Comparison of ENCODE assay signal across 23 mouse cellular contexts in genomic region chr6:137740972-137741371, GRCm38 (mm10). TPM values are rescaled to one million over a fixed set of nuclear protein-coding genes. Genes with fewer than 3 reads are reported as not detected.
DNase-seq lines count a peak whose midpoint lies in the region; ATAC-seq lines count a peak whose summit lies in the region.
"Had no signal": no experiment of that assay in that cellular context is flagged by ENCODE, and none has a peak within 500 bp of the region (broad histone marks: within the 10 kb centered on the region; RNA-seq: fewer than 3 reads in every experiment).

No protein-coding gene starts in this region.

- intact Hi-C loops in left cerebral cortex, postnatal 36 days (cut with DNase I): no loop called here

- H3K4me1 ChIP-seq in liver, embryonic 11.5 days (replicated peaks; ENCODE audit: control insufficient read depth, insufficient read depth, low read length): peaks cover 6% of the 10 kb centered on the region
- H3K4me1 ChIP-seq in liver, embryonic 15.5 days (replicated peaks): peaks cover 36% of the 10 kb centered on the region

- H3K36me3 ChIP-seq in liver, embryonic 11.5 days (ENCODE audit: control insufficient read depth, insufficient read depth, low read length): peaks cover 39% of the 10 kb centered on the region
- H3K36me3 ChIP-seq in liver, embryonic 15.5 days (replicated peaks): peaks cover 73% of the 10 kb centered on the region

- no peak overlapping the region for H3K27ac ChIP-seq in liver, embryonic 11.5 days (ENCODE audit: low read depth, low read length)
- H3K27ac ChIP-seq in liver, embryonic 15.5 days (replicated peaks): no peak overlapping the region
- H3K27ac ChIP-seq: embryonic facial prominence, embryonic 13.5 days; forebrain, embryonic 10.5 days; heart, adult 2 months; heart, embryonic 15.5 days; hindbrain, embryonic 10.5 days; hindbrain, embryonic 14.5 days had no signal

- no peak overlapping the region for H3K4me2 ChIP-seq in liver, embryonic 11.5 days
- 0 out of 2 replicates have a peak overlapping the region, but pooled peaks have one; percentile 18 for H3K4me2 ChIP-seq in liver, embryonic 15.5 days
- H3K4me2 ChIP-seq: embryonic facial prominence, embryonic 13.5 days; heart, embryonic 11.5 days; heart, embryonic 15.5 days; hindbrain, embryonic 14.5 days had no signal

- no peaks in the 10 kb centered on the region for H3K27me3 ChIP-seq in liver, embryonic 11.5 days (replicated peaks; ENCODE audit: control insufficient read depth, insufficient read depth, low read length)
- H3K27me3 ChIP-seq in liver, embryonic 15.5 days: no peaks in the 10 kb centered on the region
- H3K27me3 ChIP-seq: embryonic facial prominence, embryonic 13.5 days; heart, embryonic 15.5 days had no signal

- no peaks in the 10 kb centered on the region for H3K9me3 ChIP-seq in liver, embryonic 11.5 days (ENCODE audit: control insufficient read depth, low read length)
- H3K9me3 ChIP-seq in liver, embryonic 15.5 days (replicated peaks): no peaks in the 10 kb centered on the region
- H3K9me3 ChIP-seq: embryonic facial prominence, embryonic 13.5 days; forebrain, embryonic 10.5 days; G1E; heart, embryonic 15.5 days; hindbrain, embryonic 10.5 days had no signal

- WGBS in liver, embryonic 11.5 days: 96% methylated on average over 2 of the region's 2 CpGs
- WGBS in liver, embryonic 15.5 days (ENCODE audit: insufficient replicate concordance): 84% methylated on average over 2 of the region's 2 CpGs

- peak; percentile 74 for ATAC-seq in erythroblast, adult 5-6 weeks (replicated peaks; ENCODE audit: low FRiP score, poor library complexity, severe bottlenecking)
- ATAC-seq in liver, embryonic 11.5 days (replicated peaks; ENCODE audit: low FRiP score): peak; percentile 59; the same call in 1 of the 2 replicates
- ATAC-seq in liver, embryonic 15.5 days (ENCODE audit: insufficient read depth): peak; percentile 73
- 0 out of 2 replicates have a peak, but pooled peaks have one; percentile 30 for ATAC-seq in megakaryocyte-erythroid progenitor cell, adult 5-6 weeks (replicated peaks; ENCODE audit: low FRiP score, low TSS enrichment, poor library complexity, severe bottlenecking)
- ATAC-seq: CD4-positive, CD25-positive, alpha-beta regulatory T cell, adult 4 months; forebrain, embryonic 14.5 days had no signal

- H3K9ac ChIP-seq in liver, embryonic 11.5 days (ENCODE audit: low read depth, low read length): no peak overlapping the region
- H3K9ac ChIP-seq in liver, embryonic 15.5 days: no peak overlapping the region
- H3K9ac ChIP-seq: embryonic facial prominence, embryonic 13.5 days; heart, embryonic 15.5 days; hindbrain, embryonic 14.5 days had no signal

- H3K4me3 ChIP-seq in liver, embryonic 11.5 days (ENCODE audit: low read depth, low read length): no peak overlapping the region
- no peak overlapping the region for H3K4me3 ChIP-seq in liver, embryonic 15.5 days (replicated peaks)
- H3K4me3 ChIP-seq: embryonic facial prominence, embryonic 13.5 days; forebrain, embryonic 10.5 days; heart, adult 2 months; heart, embryonic 15.5 days; hindbrain, embryonic 10.5 days had no signal

- DNase-seq in liver, embryonic 11.5 days (ENCODE audit: low spot score): no peak
- no peak for DNase-seq in cerebellum, adult 11-12 months
- no peak for DNase-seq in kidney, adult 18-20 months
- no peak for DNase-seq in kidney, postnatal 36 days
- no peak for DNase-seq in left cerebral cortex, postnatal 36 days (ENCODE audit: low spot score in 2 of 2)
- DNase-seq: adrenal gland, postnatal 10 days; B cell, adult 2 months; cerebellum, adult 11 months; cerebellum, adult 9-10 months; cerebellum, postnatal 25 days; heart, adult 2 months had no signal

RNA-seq across cellular contexts. Expression of gene Strap, which starts 6.1 kb away (rescaled TPM):
- 41.3 and 52.5 TPM in 2 replicates for total RNA-seq in erythroblast, adult 5-6 weeks (2015; ENCODE audit: low replicate concordance)
- total RNA-seq in erythroblast, adult 5-6 weeks (2017; ENCODE audit: low replicate concordance): 39.0 and 64.4 TPM in 2 replicates
- 188 and 201 TPM in 2 replicates for polyA plus RNA-seq in liver, embryonic 11.5 days (2014; fragmentation: Nextera tagmentation; extraction: Ambion mirVana)
- 70.0 and 72.9 TPM in 2 replicates for polyA plus RNA-seq in liver, embryonic 15.5 days (2015; fragmentation: Nextera tagmentation; extraction: Ambion mirVana)
- total RNA-seq in megakaryocyte-erythroid progenitor cell, adult 5-6 weeks (2014; fragmentation: Nextera tagmentation): 134 and 156 TPM in 2 replicates
- total RNA-seq in megakaryocyte-erythroid progenitor cell, adult 5-6 weeks (2017): 219 and 251 TPM in 2 replicates
- total RNA-seq in left cerebral cortex, postnatal 36 days (2021): 100 to 1,000 TPM; 103 to 113 TPM

RNA-seq across cellular contexts. Expression of gene Dera, which starts 13.4 kb away (rescaled TPM):
- total RNA-seq in erythroblast, adult 5-6 weeks (2015; ENCODE audit: low replicate concordance): 12.3 and 20.0 TPM in 2 replicates
- 7.8 and 15.8 TPM in 2 replicates for total RNA-seq in erythroblast, adult 5-6 weeks (2017; ENCODE audit: low replicate concordance)
- polyA plus RNA-seq in liver, embryonic 11.5 days (2014; fragmentation: Nextera tagmentation; extraction: Ambion mirVana): 87.3 and 87.5 TPM in 2 replicates
- polyA plus RNA-seq in liver, embryonic 15.5 days (2015; fragmentation: Nextera tagmentation; extraction: Ambion mirVana): 39.9 and 41.0 TPM in 2 replicates
- 54.3 and 55.8 TPM in 2 replicates for total RNA-seq in megakaryocyte-erythroid progenitor cell, adult 5-6 weeks (2014; fragmentation: Nextera tagmentation)
- 43.0 and 76.5 TPM in 2 replicates for total RNA-seq in megakaryocyte-erythroid progenitor cell, adult 5-6 weeks (2017)
- 1 to 10 TPM; 3.6 to 4.4 TPM for total RNA-seq in left cerebral cortex, postnatal 36 days (2021)
